Mouse (Mus musculus) heart, embryonic 12.5 days (tissue): Measurements from ENCODE around the gene Mapk8ip2. TPM values are rescaled to one million over a fixed set of nuclear protein-coding genes. Genes with fewer than 3 reads are reported as not detected.

Experiments
- ATAC-seq: fragments of 200-750 bp; cut with Nextera tagmentation; 2 replicates; pipeline ENCODE4 v1.8.0; 2017; ENCODE audit warnings: moderate TSS enrichment, moderate library complexity; ENCODE audit not compliant: insufficient number of reproducible peaks, low FRiP score
- H3K27ac ChIP-seq: fragments of 300-500 bp; sonication (generic); 2 replicates; pipeline ENCODE4 v1.5.1; 2016; ENCODE audit warnings: mild to moderate bottlenecking, moderate library complexity; ENCODE audit not compliant: poor library complexity, severe bottlenecking
- H3K27me3 ChIP-seq: fragments of 300-500 bp; sonication (generic); replicated peaks from 2 replicates; pipeline ENCODE4 v1.6.1; 2016; ENCODE audit warnings: mild to moderate bottlenecking, moderate library complexity
- H3K36me3 ChIP-seq: fragments of 300-500 bp; sonication (generic); 2 replicates; pipeline ENCODE4 v1.6.1; 2016; ENCODE audit warnings: mild to moderate bottlenecking, moderate library complexity
- H3K4me1 ChIP-seq: fragments of 300-500 bp; sonication (generic); replicated peaks from 2 replicates; pipeline ENCODE4 v1.6.1; 2016; ENCODE audit warnings: mild to moderate bottlenecking
- H3K4me2 ChIP-seq: fragments of 300-500 bp; sonication (generic); 2 replicates; pipeline ENCODE4 v1.6.1; 2016; ENCODE audit warnings: mild to moderate bottlenecking, moderate library complexity
- H3K4me3 ChIP-seq: fragments of 300-500 bp; sonication (generic); 2 replicates; pipeline ENCODE4 v1.5.1; 2016; ENCODE audit warnings: mild to moderate bottlenecking
- H3K9ac ChIP-seq: fragments of 300-500 bp; sonication (generic); 2 replicates; pipeline ENCODE4 v1.6.1; 2016; ENCODE audit warnings: mild to moderate bottlenecking, moderate library complexity
- H3K9me3 ChIP-seq: fragments of 300-500 bp; sonication (generic); replicated peaks from 2 replicates; pipeline ENCODE4 v1.6.1; 2016; ENCODE audit warnings: mild to moderate bottlenecking, moderate library complexity
- whole genome bisulfite sequencing: fragments of 180-500 bp; shearing (Covaris S2); methylation state at CpG from one replicate; pipeline ENCODE4 v1.1.7; 2016; 5-methylcytosine and 5-hydroxymethylcytosine counted together
- polyA plus RNA-seq: library from polyadenylated mRNA; unstranded; fragments of >200 nt; fragmentation: Nextera tagmentation; extraction: Ambion mirVana; gene quantifications from 2 replicates; pipeline ENCODE4 v1.2.1, GENCODE M21; 2016

Mapk8ip2 gene
- polyA plus RNA-seq, 1 experiment from 2014 or later = 0.49 TPM

DNA sequence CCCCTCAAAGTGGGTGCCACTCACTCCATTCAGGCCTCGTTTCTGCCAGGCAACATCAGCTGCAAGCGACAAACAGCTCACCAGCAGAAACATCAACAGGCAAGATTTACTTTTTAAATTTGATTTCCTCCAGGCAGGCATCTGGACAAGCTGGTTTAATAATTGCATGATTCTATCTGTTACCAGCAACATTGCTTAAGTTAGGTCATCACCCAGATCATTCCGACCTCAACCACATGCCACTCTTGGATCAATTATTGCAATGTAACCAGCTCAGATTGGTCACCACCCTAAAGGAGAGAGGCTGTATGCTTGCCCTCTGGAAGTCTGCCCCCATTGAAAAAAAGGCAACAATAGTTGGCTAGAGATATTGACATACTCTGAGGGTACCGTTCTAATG, 17.8 kb downstream of the Mapk8ip2 start:
- ATAC-seq = no peak
- Histone ChIP-seq H3K4me1 (peaks cover 6% of the 10 kb centered on the region), H3K4me3 (no peak overlapping the region), H3K9me3 (no peaks in the 10 kb centered on the region), H3K9ac (no peak overlapping the region), H3K27ac (no peak overlapping the region), H3K27me3 (no peaks in the 10 kb centered on the region), H3K36me3 (no peaks in the 10 kb centered on the region), H3K4me2 (no peak overlapping the region)
- WGBS = 79% methylated on average over 4 of the region's 4 CpGs

DNA sequence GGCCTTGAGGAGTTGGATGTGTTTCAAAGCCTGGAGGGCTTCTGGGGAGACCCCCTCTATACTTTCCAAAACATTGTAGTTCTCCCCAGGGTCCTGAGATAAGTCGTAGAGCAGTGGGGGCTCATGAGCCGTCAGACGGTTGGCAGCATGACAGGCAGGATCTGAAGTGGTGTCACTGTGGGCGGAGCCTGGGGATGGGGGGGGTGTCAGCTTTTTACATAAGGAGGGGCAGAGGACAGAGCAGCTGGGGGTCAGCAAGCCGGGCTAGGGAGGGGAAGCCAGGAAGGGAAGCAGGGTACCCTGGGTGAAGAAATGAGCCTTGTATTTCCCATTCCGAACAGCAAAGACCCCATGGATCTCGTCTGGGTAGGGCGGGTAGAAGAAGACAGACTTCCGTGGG, 19.7 kb downstream of the Mapk8ip2 start:
- Histone ChIP-seq H3K27me3 (no peaks in the 10 kb centered on the region), H3K36me3 (no peaks in the 10 kb centered on the region), H3K4me2 (no peak overlapping the region), H3K9me3 (no peaks in the 10 kb centered on the region), H3K4me3 (no peak overlapping the region), H3K4me1 (peaks cover 20% of the 10 kb centered on the region), H3K27ac (no peak overlapping the region), H3K9ac (no peak overlapping the region)
- 69% methylated on average over 9 of the region's 9 CpGs for WGBS
- ATAC-seq = no peak

DNA sequence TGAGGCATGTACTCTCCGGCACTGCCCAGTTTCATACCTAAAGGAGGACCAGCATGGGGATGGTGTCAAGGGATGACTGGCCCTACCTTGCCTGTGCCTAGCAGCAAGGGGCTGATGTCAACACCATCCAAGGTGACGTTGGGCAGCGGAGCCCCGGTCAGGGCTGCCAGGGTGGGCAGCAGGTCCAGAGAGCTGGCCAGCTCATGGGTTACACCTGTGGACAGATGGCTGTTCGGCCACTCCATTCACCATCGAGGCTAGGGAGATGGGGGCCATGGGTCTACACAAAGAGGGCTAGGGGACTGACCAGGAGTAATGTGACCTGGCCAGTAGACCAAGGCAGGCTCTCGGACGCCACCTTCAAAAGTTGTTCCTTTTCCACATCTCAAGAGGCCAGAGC, 20.2 kb downstream of the Mapk8ip2 start:
- Histone ChIP-seq H3K9ac (no peak overlapping the region), H3K9me3 (no peaks in the 10 kb centered on the region), H3K4me1 (peaks cover 20% of the 10 kb centered on the region), H3K4me3 (no peak overlapping the region), H3K4me2 (no peak overlapping the region), H3K27me3 (no peaks in the 10 kb centered on the region), H3K36me3 (no peaks in the 10 kb centered on the region), H3K27ac (no peak overlapping the region)
- no peak for ATAC-seq
- 91% methylated on average over 8 of the region's 8 CpGs for WGBS

DNA sequence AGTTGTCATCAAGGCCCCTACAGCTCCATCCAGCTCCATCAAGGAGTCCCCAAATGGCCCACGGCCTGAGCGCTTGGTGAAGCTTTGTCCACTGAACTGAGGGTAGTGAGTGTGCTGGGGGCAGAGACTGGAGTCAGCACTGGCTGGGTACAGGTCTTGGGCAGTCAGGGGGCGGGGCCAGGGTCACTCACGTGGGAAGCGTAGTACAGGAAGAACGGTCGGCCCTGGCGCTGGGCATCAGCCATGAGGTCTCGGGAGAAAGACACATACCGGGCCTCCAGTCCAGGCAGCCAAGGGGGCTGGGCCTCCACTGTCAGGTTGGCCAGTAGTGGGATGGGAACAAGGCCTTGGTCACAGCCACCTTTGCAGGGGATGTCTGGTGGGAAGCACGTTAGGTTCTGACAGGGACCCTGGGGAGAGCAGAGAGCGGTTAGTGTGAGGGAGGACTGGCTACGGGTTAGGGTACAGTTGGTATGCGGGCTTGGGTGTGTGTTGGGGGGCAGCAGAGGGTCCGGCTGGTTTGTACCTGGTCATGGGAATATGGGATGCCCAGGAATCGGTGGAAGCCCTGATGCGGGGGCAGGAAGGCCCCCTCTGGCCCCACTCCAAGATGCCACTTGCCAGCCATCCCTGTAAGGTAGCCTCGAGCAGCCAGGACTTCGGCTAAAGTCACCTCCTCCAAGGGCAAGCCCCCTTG, 21.0 kb downstream of the Mapk8ip2 start:
- no peaks in the 10 kb centered on the region for H3K36me3 ChIP-seq
- no peak overlapping the region; the same call in 1 of the 2 replicates for H3K4me3 ChIP-seq
- no peak overlapping the region for H3K9ac ChIP-seq

DNA sequence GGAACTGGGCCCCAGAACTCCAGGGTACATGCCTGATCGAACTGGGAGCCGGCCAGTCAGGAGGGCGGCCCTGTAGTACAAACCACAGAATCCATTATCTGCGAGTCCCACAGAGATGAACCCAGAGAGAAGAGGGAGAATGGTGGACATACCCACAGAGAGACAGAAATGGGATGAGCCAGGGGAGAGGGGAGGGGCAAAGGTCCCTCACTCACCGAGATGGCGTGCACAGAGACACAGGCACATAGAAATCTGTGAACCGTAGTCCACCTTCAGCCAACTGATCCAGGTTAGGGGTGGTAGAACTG, 21.5 kb downstream of the Mapk8ip2 start:
- no peaks in the 10 kb centered on the region for H3K27me3 ChIP-seq
- no peaks in the 10 kb centered on the region for H3K36me3 ChIP-seq
- peak overlapping the region; percentile 71 for H3K9ac ChIP-seq
- peak overlapping the region; percentile 72 for H3K4me3 ChIP-seq
- no peak for ATAC-seq
- H3K27ac ChIP-seq = no peak overlapping the region
- WGBS = 81% methylated on average over 7 of the region's 7 CpGs
- peak overlapping the region; percentile 92 for H3K4me2 ChIP-seq
- peaks cover 21% of the 10 kb centered on the region for H3K4me1 ChIP-seq
- no peaks in the 10 kb centered on the region for H3K9me3 ChIP-seq

More for the DNA sequence above, 21.0 kb downstream of the Mapk8ip2 start:
- Histone ChIP-seq H3K4me1 (peaks cover 20% of the 10 kb centered on the region), H3K27ac (no peak overlapping the region), H3K9me3 (no peaks in the 10 kb centered on the region), H3K27me3 (no peaks in the 10 kb centered on the region), H3K4me2 (peak overlapping the region; percentile 92; the same call in 1 of the 2 replicates)
- WGBS = 88% methylated on average over 19 of the region's 19 CpGs
- no peak for ATAC-seq

DNA sequence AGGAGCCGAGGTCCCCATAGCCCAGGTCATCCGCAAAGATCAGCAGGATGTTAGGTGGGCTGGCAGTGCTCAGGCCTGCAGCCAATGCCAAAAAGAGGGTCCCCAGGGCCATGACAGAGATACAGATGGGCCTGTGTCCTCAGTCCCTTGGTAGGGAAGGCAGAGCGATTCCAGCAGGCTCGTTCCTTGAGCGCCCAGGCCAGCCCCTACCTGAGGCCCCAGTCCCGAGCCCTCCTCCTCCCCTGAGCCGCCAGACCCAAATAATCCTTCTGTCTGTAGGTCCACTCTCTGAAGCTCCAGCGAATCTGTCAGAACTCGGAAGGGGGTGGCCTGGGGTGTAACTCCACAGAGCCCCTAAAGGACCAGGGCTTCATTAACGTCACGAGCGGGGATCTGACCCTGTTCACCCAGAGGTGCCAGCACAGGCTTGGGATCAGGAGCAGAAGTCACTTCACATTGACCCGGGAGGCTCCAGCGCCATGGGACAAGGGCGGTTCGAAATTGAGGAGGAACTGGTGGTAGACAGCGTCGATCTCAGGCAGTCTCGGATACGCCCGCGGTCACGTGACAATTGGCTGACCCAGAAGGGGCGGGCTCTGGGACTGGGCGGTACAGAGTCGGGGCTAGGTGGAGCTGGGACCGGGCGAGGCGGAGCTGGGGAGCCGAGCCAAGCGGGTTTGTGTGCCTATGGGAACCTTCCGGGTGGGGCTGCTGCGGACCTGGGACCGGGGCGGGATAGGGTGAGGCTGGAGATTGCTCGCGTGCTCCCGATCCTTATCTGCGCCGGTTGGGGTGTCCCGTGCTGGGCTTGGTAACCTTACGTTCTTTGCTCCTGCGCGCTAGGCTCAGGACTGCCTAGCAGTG, 22.1 kb downstream of the Mapk8ip2 start:
- peak overlapping the region; percentile 73 for H3K27ac ChIP-seq
- peak overlapping the region; percentile 92 for H3K4me2 ChIP-seq
- H3K4me1 ChIP-seq = peaks cover 26% of the 10 kb centered on the region
- no peaks in the 10 kb centered on the region for H3K36me3 ChIP-seq
- ATAC-seq = peak; percentile 95
- no peaks in the 10 kb centered on the region for H3K9me3 ChIP-seq
- no peaks in the 10 kb centered on the region for H3K27me3 ChIP-seq
- H3K9ac ChIP-seq = peak overlapping the region; percentile 76
- peak overlapping the region; percentile 72 for H3K4me3 ChIP-seq
- WGBS = 7% methylated on average over 44 of the region's 44 CpGs

DNA sequence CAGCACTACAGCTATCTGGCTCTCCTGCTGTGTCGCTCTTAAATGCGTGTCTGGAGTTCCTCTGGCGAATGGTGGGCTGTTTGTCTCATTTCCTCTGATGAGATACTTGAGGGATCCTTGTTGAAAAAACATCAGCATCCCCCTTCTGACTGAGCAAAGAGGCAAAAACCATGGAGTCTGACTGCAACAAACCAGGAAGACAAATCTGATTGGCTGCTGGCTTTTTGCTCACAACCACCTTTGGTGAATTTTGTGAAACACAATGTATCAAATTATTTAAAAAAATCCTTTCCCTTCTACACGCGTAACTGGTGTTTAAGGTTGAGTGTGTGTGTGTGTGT, 22.7 kb downstream of the Mapk8ip2 start:
- no peak for ATAC-seq
- peak overlapping the region; percentile 73 for H3K27ac ChIP-seq
- peak overlapping the region; percentile 76 for H3K9ac ChIP-seq
- peaks cover 26% of the 10 kb centered on the region for H3K4me1 ChIP-seq
- peak overlapping the region; percentile 92 for H3K4me2 ChIP-seq
- peak overlapping the region; percentile 72 for H3K4me3 ChIP-seq
- H3K9me3 ChIP-seq = no peaks in the 10 kb centered on the region
- H3K27me3 ChIP-seq = no peaks in the 10 kb centered on the region
- 6% methylated on average over 5 of the region's 5 CpGs for WGBS
- no peaks in the 10 kb centered on the region for H3K36me3 ChIP-seq

DNA sequence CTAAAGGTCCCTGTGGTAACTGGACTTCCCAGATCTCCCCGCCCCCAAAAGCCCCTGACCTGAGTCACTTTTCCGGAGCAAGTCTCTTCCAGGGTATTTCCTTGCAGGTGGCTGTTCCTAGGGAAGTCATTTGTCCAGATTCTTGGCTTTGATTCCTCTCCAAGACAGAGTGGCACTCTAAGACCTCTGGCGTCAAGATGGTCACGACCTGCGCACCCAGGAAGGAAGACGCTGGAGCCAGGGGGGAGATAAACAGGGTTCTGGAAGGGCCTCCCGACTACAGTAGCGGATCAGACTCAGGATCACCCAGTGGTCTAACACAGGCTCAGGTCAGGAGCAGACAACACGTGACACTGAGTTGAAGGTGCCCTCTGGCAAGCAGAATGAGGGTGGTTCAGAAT, 23.4 kb downstream of the Mapk8ip2 start, which contains the start of gene Arsa:
Arsa (minus strand) TSS at position 335 of the 401 bp plus-strand sequence.
- Histone ChIP-seq H3K9me3 (peaks cover under 1% of the 10 kb centered on the region; the same call in 1 of the 2 replicates), H3K4me2 (peak within 1 kb of the TSS; percentile 92), H3K27ac (peak within 1 kb of the TSS; percentile 73), H3K36me3 (no peaks in the 10 kb centered on the region), H3K27me3 (no peaks in the 10 kb centered on the region), H3K4me3 (peak within 1 kb of the TSS; percentile 72), H3K4me1 (peaks cover 26% of the 10 kb centered on the region), H3K9ac (peak within 1 kb of the TSS; percentile 76)
- no peak for ATAC-seq
- 24% methylated on average over 9 of the region's 9 CpGs for WGBS

DNA sequence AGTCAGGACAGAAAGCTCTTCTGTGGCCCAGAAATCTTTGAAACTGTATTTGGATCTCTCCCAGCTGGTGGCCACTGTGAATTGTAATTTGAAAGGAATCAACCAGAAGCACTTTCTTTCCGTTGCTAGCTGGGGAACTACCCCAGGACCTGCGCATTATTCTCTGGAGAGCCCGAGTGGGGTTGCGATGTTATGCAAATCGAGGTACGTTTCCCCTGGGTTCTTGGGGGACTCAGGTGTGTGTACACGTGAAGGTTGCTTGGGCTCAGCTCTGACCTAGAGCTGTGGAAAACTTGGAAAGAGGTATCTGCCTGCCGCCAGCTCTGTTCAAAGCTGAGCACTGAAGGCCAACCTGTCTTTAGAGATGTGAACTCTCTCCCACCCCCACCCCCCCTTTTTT, 24.1 kb downstream of the Mapk8ip2 start:
- Histone ChIP-seq H3K27me3 (no peaks in the 10 kb centered on the region), H3K27ac (no peak overlapping the region), H3K9ac (no peak overlapping the region), H3K4me3 (no peak overlapping the region), H3K4me1 (peaks cover 26% of the 10 kb centered on the region), H3K9me3 (peaks cover 3% of the 10 kb centered on the region; the same call in 1 of the 2 replicates), H3K36me3 (no peaks in the 10 kb centered on the region), H3K4me2 (no peak overlapping the region)
- 55% methylated on average over 8 of the region's 8 CpGs for WGBS
- ATAC-seq = no peak

DNA sequence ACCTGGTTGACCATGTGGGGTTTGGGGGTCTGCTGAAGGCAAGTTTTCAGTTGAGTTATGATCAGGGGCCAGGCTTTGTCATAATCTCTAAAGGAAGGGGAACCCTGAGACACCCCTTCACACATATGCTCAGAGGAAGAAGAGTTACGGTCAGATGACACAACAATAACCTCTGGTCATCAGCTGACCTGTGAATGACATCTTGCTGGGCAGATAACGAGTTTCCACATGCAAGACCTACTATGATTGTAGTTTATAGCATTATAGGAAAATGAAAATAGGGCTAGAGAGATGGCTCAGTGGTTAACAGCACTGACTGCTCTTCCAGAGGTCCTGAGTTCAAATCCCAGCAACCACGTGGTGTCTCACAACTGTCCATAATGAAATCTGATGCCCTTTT, 24.9 kb downstream of the Mapk8ip2 start:
- H3K4me3 ChIP-seq = no peak overlapping the region
- no peak overlapping the region for H3K9ac ChIP-seq
- H3K27me3 ChIP-seq = no peaks in the 10 kb centered on the region
- no peak overlapping the region for H3K4me2 ChIP-seq
- WGBS = 81% methylated on average over 3 of the region's 3 CpGs
- peaks cover 3% of the 10 kb centered on the region; the same call in 1 of the 2 replicates for H3K9me3 ChIP-seq
- no peak overlapping the region for H3K27ac ChIP-seq
- no peak for ATAC-seq
- no peaks in the 10 kb centered on the region for H3K36me3 ChIP-seq
- H3K4me1 ChIP-seq = peaks cover 26% of the 10 kb centered on the region

DNA sequence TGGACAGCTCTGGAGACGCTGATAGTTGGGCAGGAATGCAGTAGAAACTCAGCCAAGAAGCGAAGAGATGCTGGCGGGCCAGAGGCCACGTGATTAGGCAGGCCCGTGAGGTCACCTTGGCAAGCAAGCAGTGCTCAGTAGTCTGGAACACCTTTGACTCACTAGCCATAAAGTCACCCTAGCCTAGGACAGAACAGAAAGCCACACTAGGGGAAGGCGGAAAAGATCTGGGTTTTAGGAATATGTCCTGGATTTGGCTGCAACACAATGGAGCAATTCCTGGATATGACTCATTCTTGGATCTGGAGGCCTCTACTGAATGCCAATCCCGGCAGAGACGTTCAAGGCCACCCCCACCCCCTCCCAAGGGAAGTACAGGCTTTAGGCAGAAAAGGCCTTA, 26.9 kb downstream of the Mapk8ip2 start:
- ATAC-seq = 0 out of 2 replicates have a peak, but pooled peaks have one; percentile 5
- Histone ChIP-seq H3K27ac (peak overlapping the region; percentile 57), H3K4me1 (peaks cover 23% of the 10 kb centered on the region), H3K4me3 (no peak overlapping the region), H3K36me3 (no peaks in the 10 kb centered on the region), H3K9ac (no peak overlapping the region), H3K4me2 (no peak overlapping the region), H3K9me3 (peaks cover 3% of the 10 kb centered on the region; the same call in 1 of the 2 replicates), H3K27me3 (no peaks in the 10 kb centered on the region)
- WGBS = 56% methylated on average over 8 of the region's 8 CpGs
